Mouse (Mus musculus) naive thymus-derived CD4-positive, alpha-beta T cell, adult 2 months (primary cell): ENCODE results near the gene Edn1.
A peak's percentile ranks its signal among the peaks of the same experiment; 100 is the strongest.

Experiments used
- DNase-seq: peaks from one replicate; pipeline ENCODE4 v3.0.0-alpha.2; 2011; ENCODE audit warnings: low read depth

Gene Edn1

DNA sequence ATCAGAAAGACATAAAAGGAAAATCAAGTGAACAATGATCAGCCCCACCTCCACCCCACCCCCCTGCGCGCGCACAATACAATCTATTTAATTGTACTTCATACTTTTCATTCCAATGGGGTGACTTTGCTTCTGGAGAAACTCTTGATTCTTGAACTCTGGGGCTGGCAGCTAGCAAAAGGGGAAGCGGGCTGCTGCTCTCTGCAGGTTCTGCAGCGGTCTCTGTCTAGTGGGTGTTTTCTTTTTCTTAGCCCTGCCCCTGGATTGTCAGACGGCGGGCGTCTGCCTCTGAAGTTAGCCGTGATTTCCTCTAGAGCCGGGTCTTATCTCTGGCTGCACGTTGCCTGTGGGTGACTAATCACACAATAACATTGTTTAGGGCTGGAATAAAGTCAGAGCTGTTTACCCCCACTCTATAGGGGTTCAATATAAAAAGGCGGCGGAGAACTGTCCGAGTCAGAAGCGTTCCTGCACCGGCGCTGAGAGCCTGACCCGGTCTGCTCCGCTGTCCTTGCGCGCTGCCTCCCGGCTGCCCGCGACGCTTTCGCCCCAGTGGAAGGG, at the start of gene Edn1:
TSS of gene Edn1 (plus strand) at position 316 of the 561 bp plus-strand sequence.
- peak; percentile 34 for DNase-seq

DNA sequence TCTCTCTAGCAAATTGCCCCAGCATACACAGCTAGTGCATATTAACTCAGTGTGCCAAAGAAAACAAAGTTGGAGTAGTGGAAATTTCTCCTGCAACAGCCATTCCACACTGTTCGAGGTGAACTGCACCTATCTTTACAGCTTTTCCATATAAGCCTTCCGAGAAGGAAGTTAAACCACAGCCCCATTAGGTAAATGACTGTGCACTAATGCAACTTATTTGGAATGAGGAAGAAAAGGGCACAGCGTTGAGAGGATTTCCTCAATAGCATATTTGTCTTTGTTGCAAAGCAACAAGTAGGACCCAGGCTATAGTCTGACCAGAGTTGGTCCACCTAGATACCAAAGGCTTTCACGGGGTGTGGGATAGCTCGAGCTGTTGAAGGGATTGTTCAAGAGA, 47.5 kb upstream of the Edn1 start:
- no peak for DNase-seq

DNA sequence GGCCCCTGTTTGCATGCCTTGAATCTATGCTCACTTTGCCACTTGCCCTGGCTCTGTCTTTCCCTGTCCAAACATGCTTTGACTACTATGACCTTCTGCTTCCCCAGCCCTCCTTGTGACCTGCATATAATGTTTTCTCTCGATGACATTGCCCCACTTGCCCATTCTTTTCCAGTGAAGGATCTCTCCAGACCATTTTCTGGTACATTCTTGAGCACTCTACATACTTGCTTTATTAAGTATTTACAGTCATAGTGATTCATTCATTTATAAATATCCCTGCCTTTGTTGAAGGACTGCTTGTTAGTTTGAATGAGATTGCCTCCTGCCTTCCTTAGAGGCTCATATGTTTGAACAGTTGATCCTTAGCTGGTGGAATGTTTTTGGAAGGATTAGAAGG, 46.2 kb upstream of the Edn1 start:
- no peak for DNase-seq

DNA sequence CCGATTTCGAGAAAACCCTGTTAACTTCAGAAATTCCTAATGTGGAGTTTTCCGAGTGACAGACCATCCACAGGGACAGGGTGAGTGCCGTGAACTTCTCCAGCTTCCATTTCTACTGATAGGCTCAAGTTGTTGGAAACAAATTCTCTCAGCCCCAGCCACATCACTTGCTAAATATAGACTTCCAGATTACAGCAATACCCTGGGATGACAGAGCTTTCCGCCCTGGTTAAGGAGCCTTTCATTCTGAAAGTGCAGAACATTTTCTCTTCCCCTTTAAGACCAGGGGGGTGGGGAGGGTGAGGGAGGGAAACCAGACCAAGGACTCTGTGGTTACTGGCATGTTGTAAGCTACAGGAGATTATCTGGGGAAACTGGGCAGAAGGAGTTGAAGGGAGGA, 42.9 kb upstream of the Edn1 start:
- DNase-seq, result no peak

DNA sequence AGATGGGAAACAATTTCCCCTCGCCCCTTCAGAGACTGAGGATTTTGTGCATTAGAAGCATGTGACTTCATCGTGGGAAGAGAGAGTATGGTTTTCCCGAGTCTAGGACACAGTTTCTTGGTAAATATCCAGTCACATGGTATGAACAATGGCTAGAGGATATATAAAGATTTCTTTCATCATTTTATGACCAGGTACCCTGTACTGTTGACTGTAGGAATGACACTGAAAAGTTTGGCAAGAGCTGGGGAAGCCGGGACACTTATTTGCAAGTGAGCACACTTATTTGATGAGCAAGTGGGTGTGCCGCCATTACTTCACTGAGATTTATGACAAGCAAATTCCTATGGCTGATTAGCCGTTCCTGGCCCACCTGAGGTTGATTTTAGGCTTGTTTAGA, 40.6 kb upstream of the Edn1 start:
- DNase-seq, result no peak

DNA sequence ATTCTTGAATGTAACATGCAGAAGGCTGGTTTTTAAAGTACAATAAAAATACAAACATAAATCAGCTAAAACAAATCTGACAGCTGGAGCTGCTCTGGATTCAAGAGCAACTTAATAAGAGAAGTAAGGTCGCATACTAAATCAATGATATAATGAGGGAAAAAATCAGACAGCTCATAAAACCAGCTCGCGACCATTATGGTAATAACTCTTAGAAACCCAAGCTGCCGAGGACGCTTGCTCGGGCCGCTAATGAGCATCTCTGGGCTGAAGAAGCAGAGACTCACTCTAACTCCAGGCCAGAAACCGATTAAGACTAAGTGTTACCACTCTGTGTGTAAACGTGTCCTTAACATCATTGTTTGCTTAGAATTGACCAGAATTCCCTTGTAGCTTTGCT, 31.2 kb upstream of the Edn1 start:
- DNase-seq, result no peak

DNA sequence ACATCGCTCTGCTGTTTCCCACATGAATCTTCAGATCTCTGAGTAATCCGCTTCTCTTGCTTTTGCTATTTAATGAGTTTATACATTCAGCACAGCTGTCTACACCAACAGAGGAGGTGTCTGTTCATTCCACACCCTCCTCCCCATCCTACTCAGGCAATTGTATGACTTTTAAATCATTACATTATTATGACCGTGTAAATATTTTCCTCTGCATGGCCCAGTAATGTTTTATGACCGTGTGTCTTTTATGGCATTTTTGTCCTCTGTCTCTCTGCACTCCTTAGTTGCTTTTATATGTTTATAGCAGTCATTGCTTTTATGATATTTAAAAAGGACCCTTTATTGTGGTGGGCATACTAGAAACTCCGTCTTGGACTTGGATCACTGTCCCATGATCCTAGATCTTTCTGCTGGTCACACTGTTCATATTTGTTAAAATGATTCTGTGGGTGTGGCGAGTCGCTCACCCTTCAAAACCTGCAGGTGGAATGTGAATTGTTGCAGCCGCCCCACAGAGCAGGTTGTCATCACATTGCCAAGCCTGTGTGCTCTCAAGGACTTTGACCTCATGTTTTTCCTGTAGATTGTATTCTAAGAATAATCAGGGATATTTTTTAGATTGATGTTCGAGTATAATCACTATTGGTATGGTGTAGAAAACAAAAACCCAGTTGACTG, 24.4 kb upstream of the Edn1 start:
- no peak for DNase-seq

DNA sequence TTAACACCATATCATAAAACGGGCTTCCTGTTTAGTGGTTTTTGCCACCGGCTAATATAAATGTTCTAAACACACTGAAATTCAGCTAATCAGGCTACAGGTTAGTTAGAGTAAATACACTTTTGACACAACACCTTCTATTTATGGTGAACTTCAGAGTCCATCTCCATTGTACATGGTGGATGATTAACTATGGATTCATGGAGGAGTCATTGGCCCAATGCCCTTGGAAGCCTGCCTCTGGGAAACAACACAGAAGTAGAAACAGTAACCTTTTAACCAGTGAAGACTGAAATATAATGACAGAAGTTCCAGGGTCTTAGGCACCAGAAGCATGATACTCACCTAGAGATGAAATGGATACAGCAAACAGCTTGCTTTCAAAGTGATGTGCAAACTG, 23.5 kb upstream of the Edn1 start:
- no peak for DNase-seq

DNA sequence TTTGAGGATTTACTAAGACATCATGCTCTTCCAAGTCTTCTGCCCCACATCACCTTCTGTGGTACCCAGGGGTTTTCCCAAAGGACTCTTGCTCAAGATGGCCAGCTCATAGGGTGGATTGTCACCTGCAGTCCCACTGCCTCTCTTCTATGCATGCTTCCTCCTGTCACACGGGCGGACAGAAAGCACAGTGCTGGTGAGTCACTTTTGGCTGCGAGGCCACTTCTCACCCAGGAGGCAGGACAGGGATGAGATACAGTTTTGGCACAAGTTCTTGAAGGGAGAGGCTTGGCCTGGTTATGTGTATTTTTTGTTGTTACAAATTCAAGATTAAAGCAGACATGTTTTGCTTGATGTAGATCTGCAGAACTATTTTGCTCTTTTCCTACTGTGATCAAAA, 15.4 kb upstream of the Edn1 start:
- no peak for DNase-seq

DNA sequence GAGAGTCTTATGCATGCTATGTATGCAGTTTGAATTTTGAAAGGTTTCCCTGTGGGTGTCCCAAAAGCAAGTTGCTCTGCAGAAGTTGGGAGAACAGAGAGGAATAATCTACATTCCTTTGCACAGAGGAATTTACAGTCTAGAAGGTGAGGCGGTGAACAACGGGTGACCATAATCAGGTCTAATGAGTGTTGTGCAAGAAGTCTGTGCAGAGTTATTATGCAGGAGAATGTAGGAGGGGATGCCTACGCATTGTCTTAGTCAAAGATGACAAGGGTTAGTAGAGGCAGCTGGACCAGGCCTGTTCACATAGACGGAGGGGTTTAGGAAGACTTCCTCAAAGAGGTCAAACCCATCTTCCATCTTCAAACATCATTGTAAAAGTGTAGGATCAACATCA, 14.5 kb upstream of the Edn1 start:
- no peak for DNase-seq

DNA sequence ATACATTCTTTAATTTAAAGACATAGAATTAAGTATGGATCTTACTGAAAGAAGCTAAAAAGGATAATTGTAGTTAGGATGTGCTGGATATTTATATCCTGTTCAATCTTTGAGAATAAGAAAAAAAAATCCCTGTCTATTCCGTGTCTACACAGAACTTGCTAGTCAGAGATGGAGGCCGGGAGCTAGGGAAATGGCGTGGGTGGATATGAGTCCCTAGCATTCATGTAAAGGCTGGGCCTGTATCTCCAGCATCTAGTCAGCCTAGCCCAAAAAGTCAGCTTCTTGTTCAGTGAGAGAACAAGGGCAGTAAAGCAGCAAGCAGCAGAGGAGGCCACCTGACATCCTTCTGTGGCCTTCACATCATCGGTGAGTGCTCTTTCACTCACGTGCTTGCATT, 8.7 kb upstream of the Edn1 start:
- no peak for DNase-seq

DNA sequence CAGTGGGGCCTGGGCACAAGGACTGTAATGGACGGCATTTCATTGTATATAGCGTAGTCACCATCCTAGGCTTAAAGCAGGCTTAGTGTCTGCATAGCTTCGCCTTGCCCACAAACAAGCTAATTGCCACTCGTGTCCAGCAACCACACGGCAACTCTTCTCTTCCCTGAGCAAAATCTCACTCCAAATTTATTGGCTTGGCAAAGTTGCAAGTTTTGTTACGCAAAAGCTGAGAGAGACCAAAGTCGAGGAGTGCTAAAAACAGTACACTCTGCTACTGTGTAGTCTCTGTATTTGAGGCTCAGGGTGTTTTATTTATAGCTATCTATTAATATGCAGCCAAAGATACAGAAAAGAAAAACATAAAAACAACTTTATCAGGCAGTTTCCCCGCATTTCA, 3.0 kb upstream of the Edn1 start:
- DNase-seq, result no peak

DNA sequence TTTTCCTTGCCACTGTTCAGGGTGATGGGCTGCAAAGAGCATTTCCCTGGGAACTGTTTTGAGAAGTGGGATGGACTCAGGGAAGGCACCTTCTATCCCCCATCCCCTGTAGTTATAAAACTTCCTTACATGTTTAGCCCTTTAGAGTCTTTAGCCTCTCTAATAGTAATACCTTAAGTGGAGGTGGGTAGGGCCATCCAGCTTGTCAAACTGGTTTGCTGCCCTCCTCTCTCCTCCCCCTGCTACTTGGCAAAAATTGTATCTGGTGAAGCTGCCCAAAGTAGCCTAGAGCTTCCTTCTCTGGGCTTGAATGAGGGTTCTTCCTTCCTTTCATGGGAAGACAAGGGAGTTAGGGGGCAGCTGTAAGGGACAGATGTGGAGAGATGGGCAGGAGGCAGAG, 2.5 kb upstream of the Edn1 start:
- no peak for DNase-seq

DNA sequence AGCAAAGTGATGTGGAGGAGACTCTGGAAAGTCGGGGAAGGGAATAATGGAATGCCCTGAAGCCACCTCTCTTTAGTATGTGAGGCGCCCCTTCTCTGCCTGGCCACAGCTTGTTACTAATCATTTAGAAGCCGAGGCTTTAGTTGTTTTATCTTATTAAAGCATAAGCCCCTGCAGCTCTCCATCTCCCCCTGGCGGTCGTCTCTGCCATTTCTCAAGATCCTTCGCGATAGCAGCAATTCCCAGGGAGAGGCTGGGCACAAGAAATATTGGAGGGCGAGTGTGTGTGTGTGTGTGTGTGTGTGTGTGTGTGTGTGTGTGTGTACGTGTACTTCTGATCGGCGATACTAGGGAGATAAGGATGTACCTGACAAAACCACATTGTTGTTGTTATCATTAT, 709 bp upstream of the Edn1 start:
- DNase-seq, result peak; percentile 70

DNA sequence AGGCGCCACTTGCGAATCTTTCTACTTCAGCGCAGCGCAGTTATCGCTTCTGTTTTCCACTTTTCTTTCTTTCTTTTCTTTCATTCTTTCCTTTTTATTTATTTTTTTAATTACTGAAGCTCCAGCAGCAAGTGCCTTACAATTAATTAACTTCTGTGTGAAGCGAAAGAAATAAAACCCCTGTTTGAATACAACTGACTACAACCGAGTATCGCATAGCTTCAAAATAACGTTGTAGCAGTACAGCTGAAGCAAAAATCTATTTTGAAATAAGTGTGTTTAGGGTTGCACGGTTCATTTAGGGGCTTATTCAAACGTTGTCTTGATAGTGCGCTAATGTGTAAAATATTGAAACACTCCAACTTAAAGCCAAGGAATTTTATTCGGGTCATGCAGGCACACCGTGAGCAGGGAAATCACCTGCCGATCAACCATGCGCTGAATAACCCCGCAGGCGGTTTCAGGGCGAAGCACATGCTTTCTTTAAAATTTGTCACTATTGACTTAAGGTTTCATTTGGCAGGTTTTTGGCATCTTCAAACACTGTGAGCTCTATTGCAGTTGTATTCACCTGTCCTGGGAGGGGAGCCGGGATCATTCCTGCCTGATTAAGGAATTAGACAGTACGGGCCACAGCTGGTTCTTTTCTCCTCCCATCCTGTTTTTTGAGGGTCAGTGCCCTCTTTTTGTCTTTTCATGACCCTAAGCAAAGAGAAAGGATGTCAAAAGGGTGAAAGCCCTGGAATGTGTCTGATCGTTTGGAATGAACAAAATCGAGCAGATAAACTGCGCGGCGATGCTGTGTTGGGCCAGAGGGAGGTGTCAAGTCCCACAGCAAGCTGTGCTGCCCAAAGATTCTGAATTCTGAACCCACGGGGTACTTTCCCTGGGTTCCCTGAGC, 935 bp downstream of the Edn1 start:
- DNase-seq, result peak; percentile 2

DNA sequence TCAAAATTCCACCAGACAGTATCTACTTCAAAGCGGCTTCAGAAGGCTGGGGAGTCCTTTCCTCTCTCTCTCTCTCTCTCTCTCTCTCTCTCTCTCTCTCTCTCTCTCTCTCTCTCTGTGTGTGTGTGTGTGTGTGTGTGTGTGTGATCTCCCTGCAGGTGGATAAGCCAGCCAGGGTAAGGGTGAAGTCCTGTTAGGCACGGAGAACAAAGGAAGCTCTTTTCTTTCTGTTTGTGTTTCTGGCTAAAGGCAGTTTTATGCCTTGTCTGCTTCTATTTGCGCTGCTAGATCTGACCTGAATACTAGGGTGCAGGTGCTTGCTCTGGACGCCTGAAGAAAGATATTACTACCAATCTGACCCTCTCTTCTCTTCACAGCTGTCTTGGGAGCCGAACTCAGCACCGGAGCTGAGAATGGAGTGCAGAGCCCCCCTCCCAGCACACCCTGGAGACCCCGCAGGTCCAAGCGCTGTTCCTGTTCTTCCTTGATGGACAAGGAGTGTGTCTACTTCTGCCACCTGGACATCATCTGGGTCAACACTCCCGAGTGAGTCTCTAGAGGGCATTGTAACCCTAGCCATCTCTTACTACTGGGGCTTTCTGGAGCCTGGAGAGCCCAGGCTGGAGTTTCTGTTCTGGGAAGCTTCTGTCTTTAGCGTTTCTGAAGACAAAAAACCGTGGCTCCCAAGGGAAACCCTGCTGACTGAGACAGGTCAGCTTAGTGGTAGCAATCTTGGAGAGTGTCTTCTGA, 2.1 kb downstream of the Edn1 start:
- DNase-seq, result no peak

DNA sequence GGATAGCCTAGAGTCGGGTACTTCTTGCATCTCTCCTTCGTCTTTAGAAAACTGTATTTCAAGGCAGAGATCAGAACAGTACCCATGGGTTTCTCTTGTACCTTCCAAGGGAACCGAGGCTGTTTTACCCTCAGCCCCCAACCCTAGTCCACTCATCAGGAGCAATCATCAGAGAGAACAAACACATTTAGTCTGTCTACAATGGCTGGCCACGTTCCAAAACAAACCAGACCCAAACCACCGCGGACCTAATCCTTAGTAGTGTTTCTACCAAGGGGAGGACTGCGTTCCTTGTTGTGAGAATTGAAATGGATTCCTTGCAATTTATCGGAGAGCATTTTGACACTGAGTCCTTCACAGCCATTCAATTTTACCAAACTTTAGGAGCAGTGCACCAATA, 2.9 kb downstream of the Edn1 start:
- no peak for DNase-seq

DNA sequence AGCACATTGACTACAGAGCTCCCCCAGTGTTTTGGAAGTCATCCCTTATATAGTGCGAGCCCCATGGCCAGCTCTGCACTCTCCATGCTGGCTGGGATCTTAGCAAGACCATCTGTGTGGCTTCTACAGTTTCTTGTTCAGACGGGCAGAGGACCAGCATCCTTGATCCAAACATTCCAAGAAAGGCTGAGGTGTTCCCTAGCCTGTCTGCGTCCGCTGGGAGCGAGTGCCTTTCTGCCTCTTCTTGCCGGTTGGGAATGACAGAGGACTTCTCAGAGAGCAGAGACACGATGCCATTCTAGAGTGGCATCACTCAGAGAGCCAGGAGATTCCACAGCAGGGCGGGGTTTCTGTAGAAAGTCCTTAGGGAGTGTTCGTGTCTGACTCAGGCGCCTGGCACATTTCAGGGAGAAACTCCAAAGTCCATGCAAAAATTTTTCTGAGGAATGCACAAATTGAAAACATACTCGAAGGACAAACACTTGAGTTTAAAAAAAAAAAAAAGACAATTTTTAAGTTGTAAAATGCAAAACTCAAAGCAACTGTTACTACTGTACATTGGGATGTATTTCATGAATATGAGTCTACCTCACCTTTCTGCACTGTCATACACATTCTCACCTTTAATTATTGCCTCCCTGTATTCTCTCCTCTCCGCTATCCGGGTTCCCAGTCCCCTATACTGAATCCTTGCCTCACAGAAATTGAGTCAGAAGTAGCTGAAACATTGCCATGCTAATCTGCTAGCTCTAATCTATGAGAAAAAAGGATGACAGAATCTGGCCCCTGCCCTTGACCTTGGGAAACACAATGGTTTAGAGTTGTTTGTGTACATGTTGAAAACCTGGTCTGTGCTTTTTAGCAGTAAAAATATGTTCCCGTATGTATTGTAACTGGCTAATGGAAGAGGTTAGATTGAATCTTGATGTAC, 5.9 kb downstream of the Edn1 start:
- DNase-seq, result no peak

DNA sequence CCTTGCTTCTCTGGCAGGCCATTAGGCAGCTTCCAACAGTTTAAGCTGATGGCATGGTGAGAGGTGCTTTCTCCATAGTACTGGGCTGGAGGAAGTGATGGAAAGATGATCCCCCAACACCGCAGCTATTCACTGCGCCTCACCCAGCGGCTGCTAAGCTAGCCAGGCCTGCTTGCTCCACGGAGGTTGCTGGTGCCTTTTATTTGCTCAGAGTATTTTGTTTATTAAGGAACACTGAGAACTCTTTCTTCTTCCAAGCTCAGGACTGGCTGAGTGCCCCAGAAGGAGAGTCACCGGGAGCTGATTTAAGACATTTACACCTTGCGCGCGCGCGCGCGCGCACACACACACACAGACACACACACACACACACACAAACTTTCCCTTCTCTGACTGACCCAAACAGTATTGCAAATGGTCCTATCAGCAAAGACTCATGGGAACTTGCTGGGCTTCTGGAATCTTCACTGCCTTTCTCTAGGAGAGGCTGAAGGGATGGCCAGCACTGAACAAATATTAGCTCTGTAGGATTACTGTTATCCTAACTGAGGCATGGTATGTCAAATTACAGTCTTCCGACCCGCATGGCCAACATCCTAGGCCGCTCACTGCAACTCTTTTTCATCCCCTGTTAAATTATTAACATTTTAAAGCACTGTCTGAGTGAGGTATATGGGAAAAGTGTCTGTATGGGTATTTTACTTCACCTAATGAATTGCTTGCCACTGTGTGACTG, 7.3 kb downstream of the Edn1 start:
- DNase-seq, result no peak

DNA sequence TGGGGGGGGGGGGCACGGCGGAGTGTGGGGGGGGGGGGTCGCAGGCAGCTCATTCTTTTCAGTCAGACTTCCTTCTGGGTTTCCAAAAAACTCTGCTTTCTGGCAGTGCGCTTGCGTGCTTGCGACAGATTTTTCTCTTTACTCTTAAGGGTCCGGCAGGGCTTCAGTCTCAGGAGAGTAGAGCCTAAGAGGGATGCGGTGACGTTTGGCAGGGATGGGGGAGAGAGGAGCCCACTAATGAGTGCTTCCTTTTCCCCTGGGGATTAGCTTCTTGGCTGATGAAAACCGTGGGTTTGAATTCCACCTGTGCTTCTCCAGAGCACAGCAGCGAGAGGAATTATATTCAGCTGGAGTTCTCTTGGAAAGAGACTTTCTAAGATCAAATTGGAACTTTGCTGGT, 8.5 kb downstream of the Edn1 start:
- DNase-seq, result no peak

DNA sequence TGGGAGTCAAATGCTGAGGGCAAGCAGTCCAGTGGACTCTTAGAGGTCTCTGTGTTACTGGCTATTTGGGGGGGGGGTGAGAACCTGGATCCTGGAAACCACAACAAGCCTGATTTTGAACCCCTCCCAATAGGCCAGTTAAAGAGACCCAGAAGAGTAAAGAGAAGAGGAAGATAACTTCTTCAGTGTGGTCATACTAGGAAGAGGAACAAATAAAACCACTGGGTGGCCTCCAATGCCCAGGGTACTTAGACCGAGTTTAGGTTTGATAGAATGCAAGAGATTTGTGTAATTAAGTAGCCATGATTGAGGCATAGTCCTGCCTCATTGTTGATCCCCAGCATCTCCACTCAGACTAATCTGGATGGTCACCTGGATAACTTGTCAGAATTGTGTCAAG, 14.4 kb downstream of the Edn1 start:
- no peak for DNase-seq
